Mouse (Mus musculus) heart, postnatal 36 days (tissue): ENCODE measurements around the gene Megf11. TPM values are rescaled to one million over a fixed set of nuclear protein-coding genes. Genes with fewer than 3 reads are reported as not detected.
A peak's percentile ranks its signal among the peaks of the same experiment; 100 is the strongest.

Source experiments
- DNase-seq, 2 experiments: peaks; one replicate each; pipeline ENCODE4 v3.0.0; 2021 to 2022
- intact Hi-C: fragments of 180-260 bp; cut with DNase I; formaldehyde crosslinking; loops from one replicate; pipeline ENCODE4 v1.15.1; 2025
- total RNA-seq, 2 experiments: library from RNA; stranded (reverse); gene quantifications; 2 replicates each; pipeline ENCODE4 v1.2.3; 2021

The Megf11 gene
- total RNA-seq, 2 experiments from 2014 or later: 1.6 to 4.6 TPM

- DNase-seq: no peak
- intact Hi-C loops: loop anchor here (5.0 kb wide), 1 partner anchor 548 kb away; no protein-coding TSS in a partner anchor
These were observed 4.3 kb downstream of the Megf11 start for GRCm38 (mm10) chr9:64389576-64390292.

GRCm38 (mm10) chr9:64393914-64394596 is 8.6 kb downstream of the Megf11 start:
- intact Hi-C loops: loop anchor here (1.0 to 5.0 kb wide), 3 partner anchors 245 to 543 kb away; no protein-coding TSS in a partner anchor

DNA sequence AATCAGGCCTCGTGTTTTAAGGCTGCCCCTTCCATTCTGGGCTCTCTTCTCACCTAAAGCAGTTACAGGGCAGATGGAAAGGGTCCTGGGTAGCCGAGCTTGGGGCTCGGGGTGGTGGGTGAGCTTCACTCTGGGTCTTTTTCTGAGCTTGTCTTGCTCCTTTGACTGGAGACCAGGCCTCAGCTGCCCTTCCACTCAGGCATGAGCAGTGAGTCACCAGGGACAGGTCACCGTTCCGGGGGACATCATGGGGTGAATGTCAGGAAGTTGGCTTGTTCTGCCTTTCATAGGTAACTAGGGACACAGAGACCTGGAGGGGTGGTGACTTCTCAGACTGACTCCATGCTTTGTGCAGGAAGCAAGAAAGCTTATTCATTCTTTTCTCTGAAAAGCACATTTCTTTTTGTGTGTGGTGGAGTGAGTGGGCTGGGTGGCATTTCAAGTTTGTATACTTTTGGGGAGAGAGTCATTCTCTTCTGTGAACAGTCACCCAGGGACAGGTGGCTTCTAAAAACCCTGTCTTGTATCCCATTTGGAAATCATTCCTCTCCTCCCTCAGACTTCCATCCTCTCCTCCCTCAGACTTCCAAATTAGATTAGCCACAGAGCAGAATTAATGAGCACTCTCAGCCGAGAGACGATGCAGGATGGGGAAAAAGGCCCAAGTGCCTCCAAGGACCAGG is 10.0 kb downstream of the Megf11 start:
- intact Hi-C loops: loop anchor here (2.0 kb wide), 1 partner anchor 295 kb away; no protein-coding TSS in a partner anchor

More at GRCm38 (mm10) chr9:64393914-64394596, 8.6 kb downstream of the Megf11 start:
- peak; percentile 67 to 85 for DNase-seq

DNA sequence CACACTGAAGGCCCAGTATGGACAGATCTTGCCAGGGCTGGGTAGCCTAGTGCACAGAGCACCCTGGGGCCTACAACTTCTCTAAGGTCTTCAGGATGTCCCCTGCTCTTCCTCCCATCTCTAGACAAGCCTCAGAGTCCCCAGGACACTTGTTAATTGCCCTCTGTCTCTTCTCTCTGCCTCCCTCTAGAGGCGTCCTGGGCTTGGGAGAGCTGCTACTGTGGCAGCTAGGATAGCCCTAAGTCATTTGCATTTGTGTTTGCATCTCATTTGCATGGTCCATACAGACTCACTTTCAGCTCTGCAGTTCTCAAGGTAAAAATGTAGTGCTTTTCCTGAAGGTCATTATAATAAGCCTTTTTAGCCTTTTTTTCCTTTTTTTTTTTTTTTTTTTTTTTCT is 11.7 kb downstream of the Megf11 start:
- no peak for DNase-seq

More for the DNA sequence above, 10.0 kb downstream of the Megf11 start:
- no peak for DNase-seq

DNA sequence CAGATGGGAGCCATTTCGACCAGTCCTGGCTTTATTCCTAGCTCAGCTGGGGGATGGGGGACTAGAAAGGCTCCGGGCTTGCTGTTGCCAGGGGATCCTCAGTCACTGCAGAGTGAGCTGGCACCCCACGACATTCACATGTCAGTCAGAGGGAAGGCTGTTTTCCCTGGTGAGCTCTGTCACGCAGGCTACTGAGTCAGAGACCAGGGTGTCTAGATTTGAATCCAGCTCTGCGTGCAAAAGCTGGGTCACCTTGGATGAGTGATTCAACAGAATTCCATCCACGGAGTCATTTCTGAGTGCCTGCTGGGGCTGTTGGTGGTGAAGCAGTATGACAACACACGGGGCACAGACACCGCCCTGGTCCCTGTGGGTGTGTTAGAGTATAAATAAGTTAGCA is 13.7 kb downstream of the Megf11 start:
- intact Hi-C loops: no loop called here
- no peak for DNase-seq

More for the DNA sequence above, 11.7 kb downstream of the Megf11 start:
- intact Hi-C loops: no loop called here

- intact Hi-C loops: no loop called here
- no peak for DNase-seq
These were observed 16.7 kb downstream of the Megf11 start for GRCm38 (mm10) chr9:64402141-64402540.

DNA sequence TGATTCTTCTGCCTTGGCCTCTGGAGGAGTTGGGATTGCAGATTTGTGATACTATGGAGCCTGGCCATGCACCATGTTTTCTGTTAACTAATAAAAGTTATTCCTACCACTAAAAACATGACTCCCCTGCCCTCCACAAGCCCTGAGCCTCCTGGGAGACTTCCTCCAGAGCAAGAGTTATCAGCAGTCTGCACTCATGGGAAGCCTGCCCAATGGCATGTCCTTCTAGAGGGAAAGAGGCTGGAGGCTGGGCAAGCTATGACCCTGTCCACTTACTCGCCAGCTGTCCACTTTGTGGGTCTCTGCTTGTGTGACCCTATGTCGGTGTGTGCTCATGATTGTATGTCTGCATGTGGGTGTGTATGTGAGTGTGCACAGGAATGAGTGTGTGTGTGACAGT is 21.4 kb downstream of the Megf11 start:
- intact Hi-C loops: no loop called here
- no peak for DNase-seq

DNA sequence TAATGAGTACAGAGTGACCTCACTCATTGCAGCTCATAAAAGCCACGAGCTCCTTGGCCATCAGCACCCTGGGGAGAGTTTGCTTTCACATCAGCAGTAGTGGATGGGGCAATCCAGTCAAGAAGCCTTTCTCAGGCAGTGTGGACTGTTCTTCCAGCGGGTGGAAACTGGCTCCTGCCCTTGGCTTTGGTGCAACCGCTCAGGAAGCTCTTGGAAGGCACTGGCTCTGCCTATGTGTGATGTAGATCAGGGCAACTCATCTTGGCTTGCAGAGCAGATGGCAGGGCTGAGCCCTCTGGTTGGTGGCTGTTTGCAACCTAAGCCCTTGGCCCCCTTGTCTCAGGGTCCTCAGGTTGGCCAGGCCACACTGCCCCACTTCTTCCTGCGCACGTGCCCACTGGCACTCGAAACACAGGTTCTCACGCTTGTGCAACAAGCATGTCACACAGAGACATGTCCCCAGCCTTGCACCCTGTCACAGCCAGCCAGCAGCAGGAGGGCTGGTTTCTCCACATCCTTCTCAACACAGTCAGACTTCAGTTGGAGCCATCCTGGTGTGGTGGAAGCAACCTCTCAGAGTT is 22.1 kb downstream of the Megf11 start:
- no peak for DNase-seq
- intact Hi-C loops: no loop called here

GRCm38 (mm10) chr9:64408821-64409220 is 23.4 kb downstream of the Megf11 start:
- intact Hi-C loops: no loop called here
- no peak for DNase-seq

GRCm38 (mm10) chr9:64420471-64420870 is 35.0 kb downstream of the Megf11 start:
- intact Hi-C loops: no loop called here
- DNase-seq: no peak

GRCm38 (mm10) chr9:64421986-64422616 is 36.7 kb downstream of the Megf11 start:
- intact Hi-C loops: no loop called here
- DNase-seq: no peak

DNA sequence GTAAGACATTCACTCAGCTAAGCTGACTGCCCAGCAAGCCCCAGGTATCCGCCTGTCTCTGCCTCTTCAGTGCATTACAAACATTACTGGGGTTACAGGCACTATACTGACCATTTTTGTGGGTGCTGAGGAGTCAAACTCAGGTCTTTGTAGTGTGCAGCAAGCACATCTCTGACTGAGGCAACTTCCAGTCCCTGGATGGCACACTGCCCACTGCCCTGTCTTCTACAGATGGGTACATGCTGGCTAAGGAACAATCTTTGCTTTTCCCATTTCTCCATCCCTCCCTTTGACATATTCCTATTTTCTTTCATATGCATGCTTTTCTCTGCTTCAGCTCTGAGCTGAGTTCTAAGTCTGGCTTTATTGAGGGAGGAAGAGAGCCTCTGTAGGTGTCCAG is 38.5 kb downstream of the Megf11 start:
- DNase-seq: no peak
- intact Hi-C loops: no loop called here

DNA sequence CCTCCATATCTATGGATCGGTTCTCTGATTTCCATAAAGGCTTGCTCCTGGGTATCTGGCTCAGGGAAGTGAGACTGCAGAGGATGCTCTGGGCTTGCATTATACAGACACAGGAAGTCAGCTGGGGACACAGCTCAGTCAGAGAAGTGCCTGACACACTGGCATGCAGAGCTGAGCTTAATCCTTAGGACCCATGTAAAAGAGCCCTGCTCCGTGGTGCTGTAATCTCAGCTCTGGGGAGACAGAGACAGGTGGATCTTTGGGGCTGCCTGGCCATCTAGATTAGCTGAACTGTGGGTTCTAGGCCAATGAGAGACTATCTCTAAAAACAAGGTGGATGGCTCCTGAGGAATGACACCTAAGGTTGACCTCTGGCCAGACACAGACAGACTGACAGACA is 50.7 kb downstream of the Megf11 start:
- intact Hi-C loops: no loop called here
- DNase-seq: no peak

- intact Hi-C loops: no loop called here
- no peak for DNase-seq
These were observed 54.7 kb downstream of the Megf11 start for GRCm38 (mm10) chr9:64440101-64440500.

GRCm38 (mm10) chr9:64445981-64446380 is 60.6 kb downstream of the Megf11 start:
- no peak for DNase-seq
- intact Hi-C loops: no loop called here

DNA sequence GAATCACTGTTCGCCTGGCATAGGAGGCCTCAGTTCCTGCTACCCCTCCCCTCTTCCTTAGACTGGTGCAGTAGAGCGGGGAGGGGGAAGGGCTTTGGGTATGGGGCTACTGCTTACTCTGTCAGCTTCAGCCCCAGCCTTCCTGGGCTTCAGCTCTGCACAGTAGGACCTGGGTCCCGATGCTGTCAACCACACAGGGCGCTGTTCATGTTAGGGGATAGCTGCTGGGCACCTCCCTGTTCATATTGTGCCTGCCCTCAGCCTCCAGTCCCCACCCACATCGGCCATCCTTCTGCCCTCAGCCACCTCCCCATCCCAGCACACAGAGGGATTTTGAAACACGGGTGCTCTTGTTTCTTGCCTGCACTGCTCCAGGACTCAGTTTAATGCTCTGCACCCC is 61.6 kb downstream of the Megf11 start:
- intact Hi-C loops: no loop called here
- no peak for DNase-seq

GRCm38 (mm10) chr9:64447522-64447921 is 62.1 kb downstream of the Megf11 start:
- DNase-seq: peak; percentile 40 to 46
- intact Hi-C loops: no loop called here

- no peak for DNase-seq
- intact Hi-C loops: no loop called here
These were observed 67.3 kb downstream of the Megf11 start for GRCm38 (mm10) chr9:64452769-64453168.

DNA sequence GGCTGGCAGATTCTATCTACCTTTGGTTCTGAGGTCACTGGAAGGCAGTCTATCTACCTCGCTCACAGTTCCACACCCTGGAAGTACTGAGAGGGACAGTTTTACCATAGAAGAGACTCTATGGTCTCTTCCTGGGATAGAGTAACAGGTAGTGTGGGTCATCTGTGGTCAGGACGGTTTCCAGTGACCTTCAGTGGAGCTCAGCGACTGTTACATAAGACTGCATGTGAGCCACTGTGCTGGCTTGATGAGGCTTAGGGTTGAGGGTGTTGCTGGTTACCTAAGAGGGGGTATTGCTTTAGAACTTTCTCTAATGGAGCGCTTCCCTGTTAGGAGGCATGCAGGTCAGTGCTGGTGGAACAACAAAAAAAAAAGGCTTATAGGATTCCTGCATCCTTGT is 68.8 kb downstream of the Megf11 start:
- intact Hi-C loops: no loop called here
- no peak for DNase-seq

DNA sequence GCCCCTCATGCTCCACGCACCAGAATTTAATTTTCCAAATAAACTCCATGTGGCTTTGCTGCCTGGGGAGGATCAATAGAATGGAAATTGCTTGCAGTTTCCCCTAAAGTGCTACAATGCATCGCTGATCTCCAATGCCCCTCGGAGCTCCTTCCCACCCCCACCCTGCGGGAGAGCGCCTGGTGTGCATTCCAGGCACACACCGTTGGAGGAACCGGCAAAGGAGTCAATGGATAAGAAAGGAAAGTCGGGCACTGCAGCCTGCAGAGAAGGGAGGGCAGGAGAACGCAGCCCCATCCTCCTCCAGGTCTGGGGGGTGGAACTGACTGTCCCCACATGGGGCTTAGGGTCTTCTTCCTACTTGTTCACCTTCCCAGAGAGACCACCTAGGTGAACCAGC is 70.5 kb downstream of the Megf11 start:
- no peak for DNase-seq
- intact Hi-C loops: no loop called here

DNA sequence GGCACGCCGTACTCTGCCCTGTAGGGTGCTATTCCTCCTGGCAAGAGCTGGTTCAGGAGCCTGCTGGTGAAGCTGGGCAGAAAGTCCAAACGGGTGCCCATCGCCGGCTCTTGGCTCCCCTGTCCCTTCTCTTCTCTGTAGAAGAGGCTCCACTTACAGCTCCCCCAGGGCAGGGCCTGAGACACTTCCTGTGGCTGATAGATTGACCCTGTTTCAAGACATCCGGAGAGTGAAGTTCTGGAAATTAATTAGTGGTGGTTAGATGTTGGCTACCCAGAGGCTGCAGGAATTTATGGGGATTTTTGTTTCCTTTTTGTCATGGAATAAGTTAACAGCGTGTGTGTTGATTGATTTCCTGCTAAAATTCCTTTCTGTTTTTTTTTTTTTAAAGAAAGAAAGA is 72.2 kb downstream of the Megf11 start:
- intact Hi-C loops: no loop called here

More for the DNA sequence above, 72.2 kb downstream of the Megf11 start:
- no peak for DNase-seq
